Mouse (Mus musculus): Measurements from ENCODE around the gene Mfsd6. TPM values are rescaled to one million over a fixed set of nuclear protein-coding genes. Genes with fewer than 3 reads are reported as not detected.

The Mfsd6 gene
- total and polyA plus RNA-seq, 3 experiments, result 10.3 to 20.1 (median 18.9) TPM

DNA sequence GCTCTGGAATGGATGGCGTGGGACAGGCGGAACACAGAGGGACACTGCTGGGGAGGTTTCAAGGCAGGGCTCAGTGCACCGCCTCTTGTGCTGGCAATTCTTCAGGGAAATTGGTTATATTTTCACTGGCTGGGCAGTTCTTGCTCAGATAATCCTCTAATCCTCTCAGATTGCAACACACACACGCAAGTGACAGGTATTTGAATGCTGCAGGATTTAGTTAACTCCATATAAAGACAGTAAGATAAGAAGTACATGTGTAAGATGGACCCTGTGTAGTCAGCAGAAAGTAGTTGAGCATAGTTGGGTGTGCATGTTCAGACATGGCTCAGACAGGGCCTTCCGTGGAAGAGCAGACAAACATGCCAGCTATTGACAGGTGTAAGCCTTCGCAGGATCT lies 93.0 kb downstream of the Mfsd6 start:
- Histone ChIP-seq H3K27me3 (ENCODE audit: control insufficient read depth, insufficient read depth, low read length) (no peaks in the 10 kb centered on the region), H3K36me3 (ENCODE audit: control insufficient read depth, insufficient read depth, low read length) (no peaks in the 10 kb centered on the region), H3K4me3 (no peak overlapping the region), H3K79me2 (replicated peaks; ENCODE audit: control insufficient read depth, insufficient read depth, low read length) (no peaks in the 10 kb centered on the region), H3K9ac (ENCODE audit: low read depth, low read length) (no peak overlapping the region), H3K27ac (no peak overlapping the region), H3K4me1 (ENCODE audit: control insufficient read depth, insufficient read depth, low read length) (0 out of 2 replicates have a peak, but pooled peaks cover 1% of the 10 kb centered on the region)
- DNase-seq, result no peak
- TF ChIP-seq POLR2A (IDR thresholded peaks at IDR 0.05; ENCODE audit: insufficient read depth, low read depth, low read length) (no peak), CTCF (IDR thresholded peaks at IDR 0.05) (no peak), EP300 (IDR thresholded peaks at IDR 0.05; ENCODE audit: insufficient read depth, low read depth, low read length) (no peak)
- 92% methylated on average over 6 of the region's 6 CpGs for WGBS
- intact Hi-C loops (cut with DNase I), result loop anchor here (5.0 to 10.0 kb wide), 2 partner anchors 137 to 489 kb away; no protein-coding TSS in a partner anchor

DNA sequence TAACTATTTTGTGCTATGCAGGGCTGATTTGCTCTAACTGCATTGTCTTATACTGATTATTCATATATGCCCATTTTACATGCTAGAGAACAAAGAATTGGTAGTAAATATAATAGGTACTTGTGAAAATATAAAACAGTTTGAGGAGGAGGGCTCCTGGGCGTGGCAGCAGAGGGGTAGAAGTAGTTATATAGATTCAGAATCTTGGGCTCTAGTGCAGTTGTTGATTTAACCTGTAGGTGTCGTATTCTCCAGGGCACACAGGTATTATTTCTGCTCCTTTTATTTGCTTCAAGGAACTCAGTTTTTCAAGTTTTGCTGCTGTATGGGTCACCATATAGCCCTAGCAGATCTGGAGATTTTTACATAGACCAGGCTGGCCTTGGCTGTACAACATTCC lies 95.7 kb downstream of the Mfsd6 start:
- intact Hi-C loops (cut with DNase I), result loop anchor here (2.0 to 10.0 kb wide), 4 partner anchors 134 to 487 kb away; partner anchors contain the start of gene Hibch
- TF ChIP-seq CTCF (IDR thresholded peaks at IDR 0.05) (peak; percentile 48), EP300 (IDR thresholded peaks at IDR 0.05; ENCODE audit: insufficient read depth, low read depth, low read length) (no peak)
- no peak overlapping the region for H3K4me3 ChIP-seq
- no peaks in the 10 kb centered on the region for H3K36me3 ChIP-seq (ENCODE audit: control insufficient read depth, insufficient read depth, low read length)
- H3K9ac ChIP-seq (ENCODE audit: low read depth, low read length), result no peak overlapping the region
- WGBS, result 75% methylated on average over 2 of the region's 2 CpGs
- no peak overlapping the region for H3K27ac ChIP-seq
- DNase-seq, result no peak
- H3K4me1 ChIP-seq (ENCODE audit: control insufficient read depth, insufficient read depth, low read length), result 0 out of 2 replicates have a peak, but pooled peaks cover 1% of the 10 kb centered on the region
- H3K79me2 ChIP-seq (replicated peaks; ENCODE audit: control insufficient read depth, insufficient read depth, low read length), result no peaks in the 10 kb centered on the region
- H3K27me3 ChIP-seq (ENCODE audit: control insufficient read depth, insufficient read depth, low read length), result no peaks in the 10 kb centered on the region

DNA sequence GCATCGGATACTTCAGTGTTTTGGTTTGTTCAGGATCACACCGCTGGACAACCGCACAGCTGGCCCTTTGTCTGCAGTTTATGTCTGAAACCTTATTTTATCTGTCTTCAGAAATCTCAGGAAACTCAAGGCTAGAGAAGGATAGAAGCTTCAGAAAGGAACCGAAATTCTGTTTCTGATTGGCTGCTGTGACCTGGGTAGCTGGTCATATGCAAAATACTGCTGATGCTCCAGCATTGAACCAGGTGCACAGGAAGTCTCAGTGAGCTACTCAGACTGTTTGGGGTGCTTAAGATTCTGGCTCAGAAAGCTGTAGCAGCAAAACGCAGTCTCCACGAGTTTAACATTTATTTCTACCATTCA lies 96.3 kb downstream of the Mfsd6 start:
- Histone ChIP-seq H3K4me1 (ENCODE audit: control insufficient read depth, insufficient read depth, low read length) (0 out of 2 replicates have a peak, but pooled peaks cover 1% of the 10 kb centered on the region), H3K9ac (ENCODE audit: low read depth, low read length) (peak overlapping the region; percentile 97), H3K79me2 (replicated peaks; ENCODE audit: control insufficient read depth, insufficient read depth, low read length) (no peaks in the 10 kb centered on the region), H3K27ac (peak overlapping the region; percentile 82), H3K36me3 (ENCODE audit: control insufficient read depth, insufficient read depth, low read length) (no peaks in the 10 kb centered on the region), H3K27me3 (ENCODE audit: control insufficient read depth, insufficient read depth, low read length) (no peaks in the 10 kb centered on the region), H3K4me3 (peak overlapping the region; percentile 76)
- intact Hi-C loops (cut with DNase I), result loop anchor here (2.0 to 10.0 kb wide), 4 partner anchors 134 to 486 kb away; partner anchors contain the start of gene Hibch
- TF ChIP-seq EP300 (IDR thresholded peaks at IDR 0.05; ENCODE audit: insufficient read depth, low read depth, low read length), result no peak
- TF ChIP-seq POLR2A (IDR thresholded peaks at IDR 0.05; ENCODE audit: insufficient read depth, low read depth, low read length), result no peak
- TF ChIP-seq CTCF (IDR thresholded peaks at IDR 0.05), result no peak
- under 1% methylated on average over 6 of the region's 6 CpGs for WGBS
- DNase-seq, result no peak

DNA sequence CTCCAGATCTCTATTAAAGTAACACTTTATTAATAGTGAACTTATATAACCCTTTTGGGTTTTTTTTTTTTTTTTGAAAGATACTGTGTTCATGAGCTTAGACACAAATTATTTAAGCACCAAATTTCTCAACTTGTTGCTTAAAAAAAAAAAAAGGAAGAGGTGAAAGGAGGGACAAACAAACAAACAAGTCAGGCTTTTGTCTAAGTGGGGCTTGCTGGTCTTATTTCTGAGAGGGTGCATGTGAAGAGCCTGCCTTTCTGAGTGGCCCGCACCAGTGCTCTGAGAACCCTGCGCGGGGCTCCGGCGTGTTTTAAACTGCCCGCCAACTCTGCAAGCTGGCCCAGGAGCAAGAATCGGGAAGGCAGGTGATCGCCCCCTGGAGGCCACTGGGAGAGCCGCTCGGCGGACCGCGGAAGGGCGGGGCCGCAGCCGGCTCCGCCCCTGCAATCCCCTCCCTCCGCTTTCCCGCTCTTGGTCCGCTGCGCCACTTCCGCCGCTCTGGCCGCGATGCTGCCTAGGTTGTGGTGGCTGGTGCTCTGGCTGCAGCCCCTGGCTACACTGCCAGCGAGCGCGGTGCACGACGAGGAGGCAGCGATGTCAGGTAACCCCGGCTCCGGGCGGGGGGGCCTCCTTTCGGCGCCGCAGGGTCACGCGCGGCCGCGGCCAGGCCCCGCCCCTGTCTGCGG lies 96.9 kb downstream of the Mfsd6 start, which contains the start of gene Nemp2:
Nemp2 (plus strand) TSS at position 456 of the 689 bp plus-strand sequence.
- peak within 1 kb of the TSS; percentile 76 for H3K4me3 ChIP-seq
- peak within 1 kb of the TSS; percentile 97 for H3K9ac ChIP-seq (ENCODE audit: low read depth, low read length)
- H3K4me1 ChIP-seq (ENCODE audit: control insufficient read depth, insufficient read depth, low read length), result 0 out of 2 replicates have a peak, but pooled peaks cover 1% of the 10 kb centered on the region
- H3K27me3 ChIP-seq (ENCODE audit: control insufficient read depth, insufficient read depth, low read length), result no peaks in the 10 kb centered on the region
- H3K27ac ChIP-seq, result peak within 1 kb of the TSS; percentile 82
- TF ChIP-seq EP300 (IDR thresholded peaks at IDR 0.05; ENCODE audit: insufficient read depth, low read depth, low read length) (no peak), POLR2A (IDR thresholded peaks at IDR 0.05; ENCODE audit: insufficient read depth, low read depth, low read length) (peak; percentile 55; the same call in 1 of the 2 replicates), CTCF (IDR thresholded peaks at IDR 0.05) (peak; percentile 99)
- H3K36me3 ChIP-seq (ENCODE audit: control insufficient read depth, insufficient read depth, low read length), result no peaks in the 10 kb centered on the region
- no peaks in the 10 kb centered on the region for H3K79me2 ChIP-seq (replicated peaks; ENCODE audit: control insufficient read depth, insufficient read depth, low read length)
- under 1% methylated on average over 43 of the region's 44 CpGs for WGBS
- intact Hi-C loops (cut with DNase I), result loop anchor here (2.0 to 10.0 kb wide), 4 partner anchors 133 to 486 kb away; partner anchors contain the start of gene Hibch
- peak; percentile 93 to 96 for DNase-seq

DNA sequence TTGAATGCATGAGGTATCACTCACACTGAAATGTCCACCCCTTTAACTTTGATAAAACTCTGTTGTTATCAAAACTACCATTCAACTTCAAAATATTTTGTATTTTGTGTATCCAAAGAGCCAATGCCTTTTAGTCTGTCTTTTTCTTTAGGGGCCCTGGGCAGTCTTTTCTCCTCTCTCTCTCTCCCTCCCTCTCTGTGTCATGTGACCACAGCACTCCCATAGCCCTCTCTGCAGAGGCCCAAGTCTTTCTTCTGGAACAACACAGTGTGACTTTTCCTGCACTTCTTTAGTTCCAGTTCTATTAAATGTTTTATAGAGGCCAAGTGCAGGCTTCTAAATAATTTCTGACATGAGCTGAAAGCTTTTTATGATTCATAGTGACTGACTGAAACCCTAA lies 106.8 kb downstream of the Mfsd6 start:
- Histone ChIP-seq H3K4me3 (no peak overlapping the region), H3K9ac (ENCODE audit: low read depth, low read length) (no peak overlapping the region), H3K27ac (no peak overlapping the region), H3K27me3 (ENCODE audit: control insufficient read depth, insufficient read depth, low read length) (no peaks in the 10 kb centered on the region), H3K4me1 (ENCODE audit: control insufficient read depth, insufficient read depth, low read length) (no peaks in the 10 kb centered on the region), H3K79me2 (replicated peaks; ENCODE audit: control insufficient read depth, insufficient read depth, low read length) (no peaks in the 10 kb centered on the region), H3K36me3 (ENCODE audit: control insufficient read depth, insufficient read depth, low read length) (no peaks in the 10 kb centered on the region)
- intact Hi-C loops (cut with DNase I), result no loop called here
- TF ChIP-seq POLR2A (IDR thresholded peaks at IDR 0.05; ENCODE audit: insufficient read depth, low read depth, low read length) (no peak), EP300 (IDR thresholded peaks at IDR 0.05; ENCODE audit: insufficient read depth, low read depth, low read length) (no peak), CTCF (IDR thresholded peaks at IDR 0.05) (no peak)
- no peak for DNase-seq

DNA sequence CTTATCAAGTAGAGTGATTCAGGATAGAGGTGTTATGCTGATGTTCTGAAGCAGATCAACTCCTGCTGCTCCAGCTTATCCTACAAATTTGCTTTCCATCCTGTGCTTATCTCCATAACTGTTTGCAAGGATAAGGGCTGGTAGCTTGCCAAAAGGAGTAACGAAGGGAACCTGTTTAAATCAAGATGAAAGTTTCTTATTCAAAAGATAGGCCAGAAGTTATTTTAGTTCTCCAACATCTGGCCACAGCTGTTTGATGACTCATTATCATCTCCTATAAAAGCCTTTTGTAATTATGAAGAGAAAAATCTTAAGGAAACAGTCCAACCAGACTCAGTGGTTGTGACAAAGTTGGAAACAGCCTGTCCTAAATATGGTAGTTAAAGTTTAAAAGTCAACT lies 109.0 kb downstream of the Mfsd6 start:
- TF ChIP-seq CTCF (IDR thresholded peaks at IDR 0.05), result no peak
- WGBS, result 27% methylated on average over 1 of the region's 1 CpGs
- Histone ChIP-seq H3K36me3 (ENCODE audit: control insufficient read depth, insufficient read depth, low read length) (no peaks in the 10 kb centered on the region), H3K9ac (ENCODE audit: low read depth, low read length) (no peak overlapping the region), H3K79me2 (replicated peaks; ENCODE audit: control insufficient read depth, insufficient read depth, low read length) (no peaks in the 10 kb centered on the region), H3K27me3 (ENCODE audit: control insufficient read depth, insufficient read depth, low read length) (no peaks in the 10 kb centered on the region), H3K4me1 (ENCODE audit: control insufficient read depth, insufficient read depth, low read length) (no peaks in the 10 kb centered on the region), H3K4me3 (no peak overlapping the region), H3K27ac (no peak overlapping the region)
- no peak for DNase-seq
- intact Hi-C loops (cut with DNase I), result no loop called here
